Mouse (Mus musculus): ENCODE data around the gene Tango6. TPM values are rescaled to one million over a fixed set of nuclear protein-coding genes. Genes with fewer than 3 reads are reported as not detected.

Gene Tango6
- polyA plus RNA-seq (2017; shearing (Covaris generic)): 13.8 TPM

DNA sequence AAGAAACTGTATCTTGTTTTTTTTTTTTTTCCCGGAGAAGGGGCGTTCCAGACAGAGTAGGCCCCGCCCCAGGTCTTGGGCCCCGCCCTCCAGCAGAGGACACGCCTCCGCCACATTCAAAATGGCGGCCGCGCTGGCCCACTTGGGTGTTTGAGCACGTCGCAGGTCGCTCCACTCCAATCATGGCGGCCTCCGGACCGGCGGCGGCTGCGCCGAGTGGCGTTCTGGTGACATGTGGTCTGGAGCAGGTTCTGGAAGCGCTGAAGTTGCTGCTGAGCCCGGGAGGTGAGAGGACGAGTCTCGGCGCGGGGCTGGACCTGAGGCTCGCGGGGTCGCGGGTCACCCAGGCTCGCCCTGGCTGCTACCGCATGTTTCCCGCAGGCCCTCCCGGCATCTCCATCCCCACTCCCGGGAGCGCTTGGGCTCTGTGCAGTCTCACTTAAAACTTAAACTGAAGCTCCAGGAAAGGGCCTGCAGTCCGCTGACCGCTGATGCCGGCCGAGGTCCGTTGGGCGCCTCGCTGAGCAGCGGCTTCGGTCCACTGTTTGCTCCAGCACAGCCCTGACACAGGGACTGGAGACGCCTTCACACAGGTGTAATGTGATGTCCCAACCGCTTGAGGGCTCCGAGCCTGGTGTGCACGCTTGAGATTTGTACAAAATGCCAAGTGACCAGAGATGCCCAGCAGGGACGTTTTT, at the start of gene Tango6:
Tango6 (plus strand) TSS at position 98 of the 698 bp plus-strand sequence.

GRCm38 (mm10) chr8:106870051-106870450, 187.2 kb downstream of the Tango6 start, which contains the start of gene Has3:
Has3 (plus strand) TSS chr8:106870242.

GRCm38 (mm10) chr8:106893481-106894156, 210.8 kb downstream of the Tango6 start, which contains the start of gene Utp4:
Utp4 (plus strand) TSS chr8:106893636.

Other genes with a start within 250 kb of the Tango6 start
- gene 6030452D12Rik, start 182.5 kb upstream of the Tango6 start, polyA plus RNA-seq (2017; shearing (Covaris generic)): not detected
- gene Cdh3, start 172.2 kb upstream of the Tango6 start, polyA plus RNA-seq (2017; shearing (Covaris generic)): not detected
- gene Gm10073, start 109.6 kb upstream of the Tango6 start, polyA plus RNA-seq (2017; shearing (Covaris generic)): 7.9 TPM
- gene Cdh1, start 79.7 kb upstream of the Tango6 start, polyA plus RNA-seq (2017; shearing (Covaris generic)): 0.56 TPM
- gene Has3, start 187.2 kb downstream of the Tango6 start, polyA plus RNA-seq (2017; shearing (Covaris generic)): not detected
- 76.1 TPM for gene Utp4, start 210.6 kb downstream of the Tango6 start, polyA plus RNA-seq (2017; shearing (Covaris generic))